Mouse (Mus musculus): Measurements from ENCODE around the gene Oas1f. TPM values are rescaled to one million over a fixed set of nuclear protein-coding genes. Genes with fewer than 3 reads are reported as not detected.
"Not testable (repeated sequence)": the region's sequence is repeated elsewhere in the genome, so short reads cannot be mapped to it uniquely, and the experiment has no call there.

Oas1f gene
- polyA plus RNA-seq, 1 experiment from 2014 or later: not detected

GRCm38 (mm10) chr5:120895231-120895900, 48.2 kb downstream of the Oas1f start:
- Histone ChIP-seq H3K9me3 (replicated peaks; ENCODE audit: control insufficient read depth, low read length) (no peaks in the 10 kb centered on the region), H3K4me3 (replicated peaks; ENCODE audit: low read length) (no peak overlapping the region), H3K27me3 (ENCODE audit: control insufficient read depth, insufficient read depth, low read length) (no peaks in the 10 kb centered on the region), H3K27ac (ENCODE audit: low read length) (no peak overlapping the region), H3K9ac (ENCODE audit: low read length) (no peak overlapping the region), H3K4me2 (ENCODE audit: low read depth, low read length) (no peak overlapping the region), H3K36me3 (ENCODE audit: control insufficient read depth, insufficient read depth, low read length) (no peaks in the 10 kb centered on the region), H3K4me1 (ENCODE audit: control insufficient read depth, insufficient read depth, low read length) (no peaks in the 10 kb centered on the region)
- ATAC-seq (ENCODE audit: insufficient read depth, low FRiP score): no peak
- WGBS: 83% methylated on average over 11 of the region's 11 CpGs

- ATAC-seq (ENCODE audit: insufficient read depth, low FRiP score): no peak
- no peaks in the 10 kb centered on the region for H3K27me3 ChIP-seq (ENCODE audit: control insufficient read depth, insufficient read depth, low read length)
- H3K4me2 ChIP-seq (ENCODE audit: low read depth, low read length): no peak overlapping the region
- H3K4me3 ChIP-seq (replicated peaks; ENCODE audit: low read length): no peak overlapping the region
- H3K27ac ChIP-seq (ENCODE audit: low read length): no peak overlapping the region
- no peaks in the 10 kb centered on the region for H3K4me1 ChIP-seq (ENCODE audit: control insufficient read depth, insufficient read depth, low read length)
- no peaks in the 10 kb centered on the region for H3K9me3 ChIP-seq (replicated peaks; ENCODE audit: control insufficient read depth, low read length)
- no peak overlapping the region for H3K9ac ChIP-seq (ENCODE audit: low read length)
- 84% methylated on average over 6 of the region's 6 CpGs for WGBS
- H3K36me3 ChIP-seq (ENCODE audit: control insufficient read depth, insufficient read depth, low read length): no peaks in the 10 kb centered on the region
These were observed 51.1 kb downstream of the Oas1f start for GRCm38 (mm10) chr5:120898307-120898706.

- Histone ChIP-seq H3K4me1 (ENCODE audit: control insufficient read depth, insufficient read depth, low read length) (no peaks in the 10 kb centered on the region), H3K27ac (ENCODE audit: low read length) (no peak overlapping the region), H3K9me3 (replicated peaks; ENCODE audit: control insufficient read depth, low read length) (no peaks in the 10 kb centered on the region), H3K9ac (ENCODE audit: low read length) (no peak overlapping the region), H3K4me2 (ENCODE audit: low read depth, low read length) (no peak overlapping the region), H3K4me3 (replicated peaks; ENCODE audit: low read length) (no peak overlapping the region), H3K36me3 (ENCODE audit: control insufficient read depth, insufficient read depth, low read length) (no peaks in the 10 kb centered on the region), H3K27me3 (ENCODE audit: control insufficient read depth, insufficient read depth, low read length) (no peaks in the 10 kb centered on the region)
- ATAC-seq (ENCODE audit: insufficient read depth, low FRiP score): no peak
These were observed 51.6 kb downstream of the Oas1f start for GRCm38 (mm10) chr5:120898726-120899125.

GRCm38 (mm10) chr5:120900666-120901065, 53.5 kb downstream of the Oas1f start:
- Histone ChIP-seq H3K9me3 (replicated peaks; ENCODE audit: control insufficient read depth, low read length) (no peaks in the 10 kb centered on the region), H3K9ac (ENCODE audit: low read length) (no peak overlapping the region), H3K4me2 (ENCODE audit: low read depth, low read length) (no peak overlapping the region), H3K27me3 (ENCODE audit: control insufficient read depth, insufficient read depth, low read length) (no peaks in the 10 kb centered on the region), H3K4me1 (ENCODE audit: control insufficient read depth, insufficient read depth, low read length) (no peaks in the 10 kb centered on the region), H3K4me3 (replicated peaks; ENCODE audit: low read length) (no peak overlapping the region), H3K36me3 (ENCODE audit: control insufficient read depth, insufficient read depth, low read length) (no peaks in the 10 kb centered on the region), H3K27ac (ENCODE audit: low read length) (no peak overlapping the region)
- WGBS: 51% methylated on average over 1 of the region's 1 CpGs
- no peak for ATAC-seq (ENCODE audit: insufficient read depth, low FRiP score)

GRCm38 (mm10) chr5:120902056-120902455, 54.9 kb downstream of the Oas1f start:
- no peaks in the 10 kb centered on the region for H3K4me1 ChIP-seq (ENCODE audit: control insufficient read depth, insufficient read depth, low read length)
- no peaks in the 10 kb centered on the region for H3K36me3 ChIP-seq (ENCODE audit: control insufficient read depth, insufficient read depth, low read length)
- H3K9me3 ChIP-seq (replicated peaks; ENCODE audit: control insufficient read depth, low read length): no peaks in the 10 kb centered on the region
- H3K9ac ChIP-seq (ENCODE audit: low read length): no peak overlapping the region
- no peaks in the 10 kb centered on the region for H3K27me3 ChIP-seq (ENCODE audit: control insufficient read depth, insufficient read depth, low read length)
- WGBS: 92% methylated on average over 5 of the region's 5 CpGs
- no peak overlapping the region for H3K27ac ChIP-seq (ENCODE audit: low read length)
- ATAC-seq (ENCODE audit: insufficient read depth, low FRiP score): no peak
- no peak overlapping the region for H3K4me2 ChIP-seq (ENCODE audit: low read depth, low read length)
- H3K4me3 ChIP-seq (replicated peaks; ENCODE audit: low read length): no peak overlapping the region

- H3K9me3 ChIP-seq (replicated peaks; ENCODE audit: control insufficient read depth, low read length); H3K27ac ChIP-seq (ENCODE audit: low read length); H3K4me2 ChIP-seq (ENCODE audit: low read depth, low read length); H3K9ac ChIP-seq (ENCODE audit: low read length); ATAC-seq (ENCODE audit: insufficient read depth, low FRiP score); H3K36me3 ChIP-seq (ENCODE audit: control insufficient read depth, insufficient read depth, low read length); H3K4me1 ChIP-seq (ENCODE audit: control insufficient read depth, insufficient read depth, low read length); H3K27me3 ChIP-seq (ENCODE audit: control insufficient read depth, insufficient read depth, low read length); H3K4me3 ChIP-seq (replicated peaks; ENCODE audit: low read length): not testable (repeated sequence)
- WGBS: 37% methylated on average over 8 of the region's 12 CpGs
These were observed 59.9 kb downstream of the Oas1f start, which contains the start of gene Oas1a for GRCm38 (mm10) chr5:120906791-120907733. Gene Oas1a, minus strand, starts transcription at chr5:120907521.

Small RNAs within 50 kb of the gene (microRNA-seq; reads per million reads assigned to microRNA genes)
- not detected for gene Gm22907

Other genes starting within 250 kb of the Oas1f start
- 13.4 and 13.5 TPM in 2 replicates for gene Rita1, start 234.8 kb upstream of the Oas1f start, polyA plus RNA-seq (2015; fragmentation: Nextera tagmentation; extraction: Ambion mirVana)
- gene Ddx54, start 234.6 kb upstream of the Oas1f start, polyA plus RNA-seq (2015; fragmentation: Nextera tagmentation; extraction: Ambion mirVana): 41.9 and 45.6 TPM in 2 replicates
- not detected in 2 replicates for gene Cfap73, start 213.1 kb upstream of the Oas1f start, polyA plus RNA-seq (2015; fragmentation: Nextera tagmentation; extraction: Ambion mirVana)
- 0.40 and 0.72 TPM in 2 replicates for gene Rasal1, start 198.6 kb upstream of the Oas1f start, polyA plus RNA-seq (2015; fragmentation: Nextera tagmentation; extraction: Ambion mirVana)
- 2.3 and 3.6 TPM in 2 replicates for gene Dtx1, start 135.4 kb upstream of the Oas1f start, polyA plus RNA-seq (2015; fragmentation: Nextera tagmentation; extraction: Ambion mirVana)
- gene Oas2, start 97.5 kb upstream of the Oas1f start, polyA plus RNA-seq (2015; fragmentation: Nextera tagmentation; extraction: Ambion mirVana): 0.32 and 0.62 TPM in 2 replicates
- 0.17 and 0.18 TPM in 2 replicates for gene Oas3, start 69.7 kb upstream of the Oas1f start, polyA plus RNA-seq (2015; fragmentation: Nextera tagmentation; extraction: Ambion mirVana)
- not detected in 2 replicates for gene Oas1e, start 51.8 kb upstream of the Oas1f start, polyA plus RNA-seq (2015; fragmentation: Nextera tagmentation; extraction: Ambion mirVana)
- 0.65 and 1.0 TPM in 2 replicates for gene Oas1c, start 34.9 kb upstream of the Oas1f start, polyA plus RNA-seq (2015; fragmentation: Nextera tagmentation; extraction: Ambion mirVana)
- not detected in 2 replicates for gene Oas1h, start 14.1 kb downstream of the Oas1f start, polyA plus RNA-seq (2015; fragmentation: Nextera tagmentation; extraction: Ambion mirVana)
- 1.0 and 1.1 TPM in 2 replicates for gene Oas1g, start 40.2 kb downstream of the Oas1f start, polyA plus RNA-seq (2015; fragmentation: Nextera tagmentation; extraction: Ambion mirVana)
- 2.4 and 3.0 TPM in 2 replicates for gene Oas1a, start 60.2 kb downstream of the Oas1f start, polyA plus RNA-seq (2015; fragmentation: Nextera tagmentation; extraction: Ambion mirVana)
- not detected in 2 replicates for gene Oas1d, start 67.2 kb downstream of the Oas1f start, polyA plus RNA-seq (2015; fragmentation: Nextera tagmentation; extraction: Ambion mirVana)
- 0.06 and 0.26 TPM in 2 replicates for gene Rph3a, start 162.7 kb downstream of the Oas1f start, polyA plus RNA-seq (2015; fragmentation: Nextera tagmentation; extraction: Ambion mirVana)

Data from stomach, embryonic 16.5 days (tissue).